Mouse (Mus musculus) forebrain, embryonic 14.5 days (tissue): Measurements from ENCODE around the gene Bcl2l10. TPM values are rescaled to one million over a fixed set of nuclear protein-coding genes. Genes with fewer than 3 reads are reported as not detected.
A peak's percentile ranks its signal among the peaks of the same experiment; 100 is the strongest.

Source experiments
- ATAC-seq: fragments of 200-750 bp; cut with Nextera tagmentation; 2 replicates; pipeline ENCODE4 v1.8.0; 2017; ENCODE audit warnings: mild to moderate bottlenecking, moderate library complexity
- DNase-seq: peaks from one replicate; pipeline ENCODE4 v3.0.0-alpha.2; 2015; ENCODE audit warnings: low spot score
- H3K27ac ChIP-seq: fragments of 300-500 bp; sonication (generic); 2 replicates; pipeline ENCODE4 v1.5.1; 2014; ENCODE audit warnings: low read depth, mild to moderate bottlenecking, control low read depth, low read length, moderate library complexity
- H3K27me3 ChIP-seq: fragments of 300-500 bp; sonication (generic); replicated peaks from 2 replicates; pipeline ENCODE4 v1.6.1; 2014; ENCODE audit warnings: low read length, control low read depth, mixed read lengths; ENCODE audit not compliant: control insufficient read depth, insufficient read depth
- H3K36me3 ChIP-seq: fragments of 300-500 bp; sonication (generic); 2 replicates; pipeline ENCODE4 v1.6.1; 2014; ENCODE audit warnings: low read length, control low read depth; ENCODE audit not compliant: control insufficient read depth, insufficient read depth
- H3K4me1 ChIP-seq: fragments of 300-500 bp; sonication (generic); 2 replicates; pipeline ENCODE4 v1.6.1; 2014; ENCODE audit warnings: antibody characterized with exemption, low read length, control low read depth; ENCODE audit not compliant: control insufficient read depth, insufficient read depth
- H3K4me2 ChIP-seq: fragments of 300-500 bp; sonication (generic); 2 replicates; pipeline ENCODE4 v1.6.1; 2014; ENCODE audit warnings: mild to moderate bottlenecking, control low read depth, low read length
- H3K4me3 ChIP-seq: fragments of 300-500 bp; sonication (generic); 2 replicates; pipeline ENCODE4 v1.5.1; 2014; ENCODE audit warnings: low read depth, low read length, control low read depth
- H3K9ac ChIP-seq: fragments of 300-500 bp; sonication (generic); 2 replicates; pipeline ENCODE4 v1.6.1; 2014; ENCODE audit warnings: mild to moderate bottlenecking, low read length, control low read depth, moderate library complexity
- H3K9me3 ChIP-seq: fragments of 300-500 bp; sonication (generic); replicated peaks from 2 replicates; pipeline ENCODE4 v1.6.1; 2016; ENCODE audit warnings: low read length, control low read depth, mixed read lengths; ENCODE audit not compliant: control insufficient read depth
- WGBS: fragments of 180-500 bp; shearing (Covaris S2); extraction: QIAGEN DNeasy Blood & Tissue Kit; methylation state at CpG from one replicate; pipeline ENCODE4 v1.1.7; 2014; 5-methylcytosine and 5-hydroxymethylcytosine counted together
- polyA plus RNA-seq: library from polyadenylated mRNA; unstranded; fragments of >200 nt; fragmentation: Nextera tagmentation; extraction: Ambion mirVana; gene quantifications from 2 replicates; pipeline ENCODE4 v1.2.1, GENCODE M21; 2014

Bcl2l10 gene
- polyA plus RNA-seq, 1 experiment from 2014 or later: not detected

DNA sequence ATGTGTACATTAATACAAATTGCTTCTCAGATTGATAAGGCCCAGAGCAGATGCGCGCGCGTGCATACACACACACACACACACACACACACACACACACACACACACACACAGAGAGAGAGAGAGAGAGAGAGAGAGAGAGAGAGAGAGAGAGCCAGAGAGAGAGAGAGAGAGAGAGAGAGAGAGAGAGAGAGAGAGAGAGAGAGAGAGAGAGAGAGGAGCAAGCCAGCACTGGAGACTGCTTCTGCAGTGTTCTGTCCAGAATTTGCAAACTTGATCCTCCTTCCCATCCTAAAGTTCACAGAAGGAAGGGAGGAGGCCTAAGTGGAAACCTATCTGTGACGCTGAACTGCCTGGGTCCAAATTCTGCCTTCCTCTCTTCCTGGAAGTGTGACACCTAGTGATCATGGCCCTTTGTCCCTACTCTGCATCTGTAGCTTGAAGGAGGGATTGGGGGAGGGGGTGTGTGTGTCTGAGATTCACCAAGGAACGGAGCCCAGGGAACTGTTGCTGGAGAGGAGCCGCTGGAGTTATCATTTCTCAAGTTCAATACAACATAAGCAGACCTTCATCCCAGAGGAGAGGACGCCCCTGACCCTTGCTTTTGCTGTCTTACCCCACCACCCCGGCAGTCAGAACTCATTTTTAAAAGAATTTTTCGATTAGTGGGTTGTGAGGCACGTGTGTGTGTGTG lies 34.3 kb upstream of the Bcl2l10 start:
- DNase-seq: peak; percentile 63
- Histone ChIP-seq H3K9me3 (no peaks in the 10 kb centered on the region), H3K9ac (peak overlapping the region; percentile 79), H3K27me3 (no peaks in the 10 kb centered on the region), H3K4me2 (peak overlapping the region; percentile 94), H3K4me3 (peak overlapping the region; percentile 73), H3K27ac (peak overlapping the region; percentile 76; the same call in 1 of the 2 replicates), H3K4me1 (peaks cover 10% of the 10 kb centered on the region), H3K36me3 (no peaks in the 10 kb centered on the region)
- ATAC-seq: peak; percentile 32
- WGBS: 34% methylated on average over 11 of the region's 11 CpGs

GRCm38 (mm10) chr9:75313832-75314516 lies 33.6 kb upstream of the Bcl2l10 start:
- peak overlapping the region; percentile 76 for H3K27ac ChIP-seq
- ATAC-seq: peak; percentile 90
- peak; percentile 76 for DNase-seq
- peaks cover 10% of the 10 kb centered on the region for H3K4me1 ChIP-seq
- H3K27me3 ChIP-seq: no peaks in the 10 kb centered on the region
- under 1% methylated on average over 48 of the region's 52 CpGs for WGBS
- H3K36me3 ChIP-seq: no peaks in the 10 kb centered on the region
- H3K9me3 ChIP-seq: no peaks in the 10 kb centered on the region
- peak overlapping the region; percentile 94 for H3K4me2 ChIP-seq
- H3K9ac ChIP-seq: peak overlapping the region; percentile 79
- H3K4me3 ChIP-seq: peak overlapping the region; percentile 73

GRCm38 (mm10) chr9:75314517-75315105 lies 32.9 kb upstream of the Bcl2l10 start:
- WGBS: 1% methylated on average over 22 of the region's 22 CpGs
- Histone ChIP-seq H3K4me2 (peak overlapping the region; percentile 94), H3K27ac (peak overlapping the region; percentile 76), H3K36me3 (no peaks in the 10 kb centered on the region), H3K27me3 (no peaks in the 10 kb centered on the region), H3K4me1 (peaks cover 10% of the 10 kb centered on the region), H3K9ac (peak overlapping the region; percentile 79), H3K9me3 (no peaks in the 10 kb centered on the region), H3K4me3 (peak overlapping the region; percentile 73)
- no peak for DNase-seq
- ATAC-seq: peak; percentile 38

DNA sequence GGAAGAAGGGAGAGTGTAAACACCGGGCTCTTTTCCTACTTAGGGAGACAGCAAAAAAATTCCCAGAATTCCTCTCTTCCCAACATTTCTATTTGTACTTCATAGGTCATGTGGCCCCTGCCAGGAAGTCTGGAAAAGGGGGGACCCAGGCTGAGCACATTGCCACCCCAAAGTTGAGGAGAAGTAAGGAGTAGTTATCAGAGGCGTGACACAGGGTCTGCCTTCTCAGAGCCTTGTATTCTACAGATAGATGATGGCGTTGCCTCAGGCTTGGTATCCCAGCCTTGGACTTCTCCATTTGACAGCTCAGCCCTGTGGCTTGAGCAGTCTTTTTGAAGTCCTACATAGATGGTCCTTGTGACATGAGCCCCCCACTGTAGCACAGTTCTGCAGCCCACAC lies 32.3 kb upstream of the Bcl2l10 start:
- Histone ChIP-seq H3K36me3 (no peaks in the 10 kb centered on the region), H3K9ac (peak overlapping the region; percentile 79; the same call in 1 of the 2 replicates)
- WGBS: 82% methylated on average over 3 of the region's 3 CpGs

GRCm38 (mm10) chr9:75316771-75317170 lies 30.8 kb upstream of the Bcl2l10 start:
- H3K4me2 ChIP-seq: no peak overlapping the region
- H3K9me3 ChIP-seq: no peaks in the 10 kb centered on the region
- WGBS: 93% methylated on average over 6 of the region's 6 CpGs
- no peaks in the 10 kb centered on the region for H3K36me3 ChIP-seq
- H3K27ac ChIP-seq: no peak overlapping the region
- DNase-seq (no peak), ATAC-seq (no peak)
- no peaks in the 10 kb centered on the region for H3K27me3 ChIP-seq
- peaks cover 10% of the 10 kb centered on the region for H3K4me1 ChIP-seq
- H3K9ac ChIP-seq: no peak overlapping the region
- H3K4me3 ChIP-seq: no peak overlapping the region

More for the DNA sequence above, 32.3 kb upstream of the Bcl2l10 start:
- Histone ChIP-seq H3K4me3 (peak overlapping the region; percentile 73), H3K27ac (no peak overlapping the region), H3K9me3 (no peaks in the 10 kb centered on the region), H3K4me1 (peaks cover 10% of the 10 kb centered on the region), H3K27me3 (no peaks in the 10 kb centered on the region), H3K4me2 (peak overlapping the region; percentile 94)
- no peak for DNase-seq
- ATAC-seq: no peak

DNA sequence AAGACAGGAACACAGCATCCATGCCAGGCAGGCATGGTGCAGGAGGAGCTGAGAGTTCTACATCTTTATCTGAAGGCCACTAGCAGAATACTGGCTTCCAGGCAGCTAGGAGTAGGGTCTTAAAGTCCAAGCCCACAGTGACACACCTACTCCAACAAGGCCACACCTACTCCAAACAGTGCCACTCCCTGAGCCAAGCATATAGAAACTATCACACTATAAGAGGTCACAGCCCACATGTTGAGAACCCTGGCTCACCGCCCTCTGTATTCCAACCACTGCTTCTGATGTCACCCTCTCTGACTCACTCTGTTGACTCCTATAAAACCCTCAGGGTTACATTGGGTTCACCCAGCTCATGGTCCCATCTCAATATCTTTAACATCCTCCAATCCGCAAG lies 29.4 kb upstream of the Bcl2l10 start:
- Histone ChIP-seq H3K4me2 (no peak overlapping the region), H3K36me3 (no peaks in the 10 kb centered on the region), H3K4me3 (no peak overlapping the region), H3K4me1 (peaks cover 10% of the 10 kb centered on the region), H3K27me3 (no peaks in the 10 kb centered on the region), H3K9ac (no peak overlapping the region), H3K27ac (no peak overlapping the region), H3K9me3 (no peaks in the 10 kb centered on the region)
- DNase-seq: no peak
- 98% methylated on average over 2 of the region's 2 CpGs for WGBS
- ATAC-seq: no peak

DNA sequence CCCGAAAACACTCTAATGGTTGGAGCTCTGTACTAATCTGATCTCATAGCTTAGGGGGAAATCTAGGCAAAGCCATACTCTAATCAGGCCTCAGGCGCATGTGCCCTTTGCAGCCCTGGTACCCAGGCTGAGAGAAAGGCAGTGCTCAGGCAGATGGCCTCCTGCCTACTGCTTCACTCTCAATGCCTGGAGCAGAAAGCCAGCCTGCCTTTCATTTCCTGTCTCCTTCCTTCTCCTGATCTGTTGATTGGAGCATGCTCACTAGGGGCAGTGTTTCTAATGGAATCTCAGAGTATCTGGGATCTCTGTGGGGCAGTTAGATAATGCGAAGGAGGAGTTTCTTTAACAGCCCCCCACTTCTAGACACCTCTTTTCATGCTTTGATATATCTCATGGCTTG lies 28.2 kb upstream of the Bcl2l10 start:
- H3K9ac ChIP-seq: no peak overlapping the region
- no peak overlapping the region for H3K27ac ChIP-seq
- ATAC-seq (no peak), DNase-seq (no peak)
- H3K4me3 ChIP-seq: no peak overlapping the region
- no peak overlapping the region for H3K4me2 ChIP-seq
- no peaks in the 10 kb centered on the region for H3K36me3 ChIP-seq
- WGBS: 79% methylated on average over 3 of the region's 3 CpGs
- no peaks in the 10 kb centered on the region for H3K9me3 ChIP-seq
- H3K27me3 ChIP-seq: no peaks in the 10 kb centered on the region
- H3K4me1 ChIP-seq: peaks cover 10% of the 10 kb centered on the region

DNA sequence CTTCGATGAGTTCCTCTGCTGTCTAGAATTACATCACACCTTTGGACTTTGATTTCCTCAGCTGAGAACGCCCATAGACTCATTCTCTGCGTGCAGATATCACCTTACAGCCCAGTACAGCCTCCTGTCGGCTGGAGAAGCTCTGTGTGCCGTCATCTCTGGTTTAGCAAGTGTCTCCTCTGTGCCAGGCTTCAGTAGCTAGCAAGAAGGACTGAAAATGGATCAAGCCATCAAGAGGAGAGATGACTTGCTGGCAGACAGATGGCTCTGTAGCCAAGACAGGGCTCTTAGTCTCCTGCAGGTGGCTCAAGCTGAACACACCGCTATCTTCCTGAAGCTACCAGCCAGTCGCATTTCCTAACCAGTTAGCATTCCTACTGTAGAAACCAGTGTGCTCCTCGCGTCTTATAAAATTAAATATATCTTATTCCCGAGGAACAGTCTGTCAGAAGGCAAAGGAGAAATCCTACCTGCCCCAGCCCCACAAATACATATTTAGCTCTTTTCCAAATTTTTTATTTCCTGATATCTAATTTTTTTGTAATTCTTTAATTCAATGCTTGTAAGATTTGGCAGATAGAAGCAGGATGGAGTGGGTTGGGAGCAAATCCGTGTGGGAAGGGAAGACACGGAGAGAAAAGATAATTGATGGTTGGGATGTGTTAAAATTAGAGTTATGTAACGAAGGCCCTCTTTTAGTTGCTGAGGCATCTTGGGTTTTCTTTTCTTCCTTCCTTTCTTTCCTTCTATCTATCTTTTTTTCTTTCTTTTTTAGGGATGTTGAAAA lies 25.3 kb upstream of the Bcl2l10 start:
- no peak for ATAC-seq
- H3K4me1 ChIP-seq: no peaks in the 10 kb centered on the region
- H3K9me3 ChIP-seq: no peaks in the 10 kb centered on the region
- no peak for DNase-seq
- H3K9ac ChIP-seq: no peak overlapping the region
- H3K36me3 ChIP-seq: peaks cover 6% of the 10 kb centered on the region; the same call in 1 of the 2 replicates
- WGBS: 87% methylated on average over 13 of the region's 13 CpGs
- no peak overlapping the region for H3K4me2 ChIP-seq
- H3K27ac ChIP-seq: no peak overlapping the region
- no peak overlapping the region for H3K4me3 ChIP-seq
- no peaks in the 10 kb centered on the region for H3K27me3 ChIP-seq
